In genomic region chr8:26972801-26973200, GRCm38 (mm10) we compare ENCODE assay signal across 13 mouse cellular contexts. TPM values are rescaled to one million over a fixed set of nuclear protein-coding genes. Genes with fewer than 3 reads are reported as not detected.
A peak's percentile ranks its signal among the peaks of the same experiment; 100 is the strongest.
DNase-seq lines count a peak whose midpoint lies in the region; ATAC-seq lines count a peak whose summit lies in the region.
"Had no signal": no experiment of that assay in that cellular context is flagged by ENCODE, and none has a peak within 500 bp of the region (broad histone marks: within the 10 kb centered on the region; RNA-seq: fewer than 3 reads in every experiment).

No protein-coding gene starts in this region.

- peak; percentile 58 for DNase-seq in adrenal gland, postnatal 10 days
- DNase-seq in adrenal gland, postnatal 4 days (ENCODE audit: low spot score in 2 of 2) = no peak
- DNase-seq in kidney, adult 18-20 months = no peak
- peak; percentile 39 for DNase-seq in MN1 (ENCODE audit: low spot score)
- DNase-seq in kidney, postnatal 14 days = peak; percentile 62
- no peak for DNase-seq in hindbrain, embryonic 14.5 days (ENCODE audit: low spot score)
- no peak for DNase-seq in left cerebral cortex, adult 18-20 months (ENCODE audit: low spot score in 2 of 2)
- DNase-seq: cerebellum, postnatal 10 days; liver, embryonic 13.5 days; right cerebral cortex, postnatal 25 days had no signal

- no peak for ATAC-seq in kidney, embryonic 14.5 days (ENCODE audit: low FRiP score, low TSS enrichment)
- no peak for ATAC-seq in hindbrain, embryonic 14.5 days (ENCODE audit: low FRiP score)

- no peak overlapping the region for H3K27ac ChIP-seq in kidney, embryonic 14.5 days (ENCODE audit: low read depth, low read length)
- H3K27ac ChIP-seq in hindbrain, embryonic 14.5 days = no peak overlapping the region
- H3K27ac ChIP-seq: liver, embryonic 13.5 days; neural tube, embryonic 12.5 days had no signal

- H3K9me3 ChIP-seq in kidney, embryonic 14.5 days (ENCODE audit: control insufficient read depth, low read length) = no peaks in the 10 kb centered on the region
- H3K9me3 ChIP-seq in hindbrain, embryonic 14.5 days (ENCODE audit: control insufficient read depth, low read length) = no peaks in the 10 kb centered on the region
- H3K9me3 ChIP-seq: liver, embryonic 13.5 days; neural tube, embryonic 12.5 days had no signal

- no peak overlapping the region for H3K4me3 ChIP-seq in kidney, embryonic 14.5 days (ENCODE audit: low read length)
- H3K4me3 ChIP-seq in hindbrain, embryonic 14.5 days (replicated peaks; ENCODE audit: low read length) = no peak overlapping the region
- H3K4me3 ChIP-seq: liver, embryonic 13.5 days; neural tube, embryonic 12.5 days had no signal

- H3K4me2 ChIP-seq in kidney, embryonic 14.5 days (replicated peaks; ENCODE audit: low read depth, low read length) = no peak overlapping the region
- no peak overlapping the region for H3K4me2 ChIP-seq in hindbrain, embryonic 14.5 days (replicated peaks)
- H3K4me2 ChIP-seq: liver, embryonic 13.5 days; midbrain, embryonic 11.5 days; neural tube, embryonic 12.5 days had no signal

- H3K36me3 ChIP-seq in kidney, embryonic 14.5 days (ENCODE audit: control insufficient read depth, insufficient read depth, low read length) = no peaks in the 10 kb centered on the region
- no peaks in the 10 kb centered on the region for H3K36me3 ChIP-seq in hindbrain, embryonic 14.5 days (replicated peaks; ENCODE audit: control insufficient read depth, insufficient read depth)
- H3K36me3 ChIP-seq: liver, embryonic 13.5 days; neural tube, embryonic 12.5 days had no signal

- 0 out of 2 replicates have a peak, but pooled peaks cover 3% of the 10 kb centered on the region for H3K27me3 ChIP-seq in kidney, embryonic 14.5 days (ENCODE audit: control insufficient read depth, insufficient read depth, low read length)
- H3K27me3 ChIP-seq in hindbrain, embryonic 14.5 days (ENCODE audit: control insufficient read depth, insufficient read depth, low read length) = peaks cover 43% of the 10 kb centered on the region

- WGBS in kidney, embryonic 14.5 days = 45% methylated on average over 5 of the region's 5 CpGs
- 43% methylated on average over 5 of the region's 5 CpGs for WGBS in hindbrain, embryonic 14.5 days

- 0 out of 2 replicates have a peak overlapping the region, but pooled peaks have one; percentile 18 for H3K9ac ChIP-seq in kidney, embryonic 14.5 days (ENCODE audit: low read depth, low read length)
- no peak overlapping the region for H3K9ac ChIP-seq in hindbrain, embryonic 14.5 days
- H3K9ac ChIP-seq: liver, embryonic 13.5 days; neural tube, embryonic 12.5 days had no signal

- H3K4me1 ChIP-seq in kidney, embryonic 14.5 days (ENCODE audit: control insufficient read depth, insufficient read depth, low read length) = peaks cover 31% of the 10 kb centered on the region
- peaks cover 16% of the 10 kb centered on the region for H3K4me1 ChIP-seq in hindbrain, embryonic 14.5 days (replicated peaks; ENCODE audit: control insufficient read depth, insufficient read depth, low read length)

RNA-seq across cellular contexts. Expression of gene Zfp703, which starts 4.3 kb away (rescaled TPM):
- 10 to 100 TPM; 73.1 to 94.2 TPM for total RNA-seq in adrenal gland, postnatal 10 days (2021)
- total RNA-seq in adrenal gland, postnatal 4 days (2021) = 10 to 100 TPM; 75.4 to 79.7 TPM
- 17.0 and 18.2 TPM in 2 replicates for polyA plus RNA-seq in kidney, embryonic 14.5 days (2014; fragmentation: Nextera tagmentation; extraction: Ambion mirVana)
- polyA plus RNA-seq in hindbrain, embryonic 14.5 days (2014; fragmentation: Nextera tagmentation; extraction: Ambion mirVana) = 24.3 and 24.7 TPM in 2 replicates
- 10 to 100 TPM; 38.4 to 48.0 TPM for total RNA-seq in left cerebral cortex, adult 18-20 months (2021)

Comparison
In these comparisons a context has a peak if more than half of its experiments do, and no peak if none do; other contexts are left out.
1. DNase-seq: peak in adrenal gland, postnatal 10 days (single experiment), MN1 (single experiment) and kidney, postnatal 14 days (single experiment); none in adrenal gland, postnatal 4 days (0 of 2), kidney, adult 18-20 months (single experiment), hindbrain, embryonic 14.5 days (single experiment) and left cerebral cortex, adult 18-20 months (0 of 2).